ENCODE assay signal across 8 mouse cellular contexts in the genomic region with DNA sequence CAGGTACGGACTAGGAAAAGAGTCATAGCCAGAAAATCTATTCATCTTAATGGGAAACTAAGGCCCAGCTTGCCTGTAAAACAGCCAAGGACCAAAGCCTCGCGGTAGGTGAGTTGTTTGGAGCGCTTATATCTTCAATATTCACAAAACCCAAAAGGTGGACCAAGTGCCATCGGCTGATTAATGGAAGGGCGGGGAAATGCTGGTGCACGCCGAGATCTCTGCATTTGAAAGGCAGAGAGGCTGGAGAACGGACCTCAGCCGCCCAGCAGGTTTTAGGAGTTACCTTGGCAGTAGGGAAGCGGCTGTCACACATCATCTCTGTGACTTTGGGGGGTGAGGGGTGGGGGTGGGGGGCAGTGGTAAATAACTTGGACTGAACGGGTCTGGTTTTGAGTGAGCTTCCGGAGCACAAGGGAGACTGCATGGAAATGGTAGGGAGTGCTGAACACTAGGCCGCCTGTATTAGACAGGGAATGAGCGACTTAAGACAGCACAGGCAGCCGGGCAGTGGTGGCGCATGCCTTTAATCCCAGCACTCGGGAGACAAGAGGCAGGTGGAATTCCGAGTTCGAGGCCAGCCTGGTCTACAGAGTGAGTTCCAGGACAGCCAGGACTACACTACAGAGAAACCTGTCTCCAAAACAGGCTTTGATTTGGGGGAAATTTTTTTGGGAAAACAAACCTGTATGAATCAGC. TPM values are rescaled to one million over a fixed set of nuclear protein-coding genes. Genes with fewer than 3 reads are reported as not detected.
DNase-seq lines count a peak whose midpoint lies in the region; ATAC-seq and TF ChIP-seq lines count a peak whose summit lies in the region.

No protein-coding gene starts in this region.

- no peaks in the 10 kb centered on the region for H3K9me3 ChIP-seq in heart, embryonic 13.5 days
- H3K9me3 ChIP-seq in ES-Bruce4 (replicated peaks; ENCODE audit: control insufficient read depth, insufficient read depth, low read length, poor library complexity, severe bottlenecking) = no peaks in the 10 kb centered on the region
- H3K9me3 ChIP-seq in forebrain, embryonic 10.5 days = no peaks in the 10 kb centered on the region
- H3K9me3 ChIP-seq in liver, embryonic 14.5 days (ENCODE audit: control insufficient read depth, low read length) = no peaks in the 10 kb centered on the region

- no peak for DNase-seq in heart, postnatal 14 days
- DNase-seq in forebrain, embryonic 10.5 days (ENCODE audit: extremely low spot score, low spot score) = no peak
- DNase-seq in liver, embryonic 14.5 days (ENCODE audit: low read depth in 3 of 3, low spot score in 3 of 3) = no peak
- DNase-seq in spleen, postnatal 4 days (ENCODE audit: low spot score in 2 of 2) = no peak
- no peak for DNase-seq in layer of hippocampus, postnatal 10 days (ENCODE audit: low spot score in 2 of 2)
- no peak for DNase-seq in cerebellum, postnatal 4 days (ENCODE audit: low spot score in 2 of 2)

- H3K4me2 ChIP-seq in heart, embryonic 13.5 days = peak overlapping the region; percentile 85
- H3K4me2 ChIP-seq in liver, embryonic 14.5 days (ENCODE audit: low read depth) = peak overlapping the region; percentile 82

- H3K36me3 ChIP-seq in heart, embryonic 13.5 days = peaks cover 59% of the 10 kb centered on the region
- H3K36me3 ChIP-seq in ES-Bruce4 (ENCODE audit: control insufficient read depth, insufficient read depth, low read length, poor library complexity, severe bottlenecking) = no peaks in the 10 kb centered on the region
- H3K36me3 ChIP-seq in forebrain, embryonic 10.5 days (replicated peaks) = peaks cover 65% of the 10 kb centered on the region
- H3K36me3 ChIP-seq in liver, embryonic 14.5 days (replicated peaks; ENCODE audit: control insufficient read depth, insufficient read depth, low read depth) = peaks cover 50% of the 10 kb centered on the region

- intact Hi-C loops in heart, postnatal 14 days (cut with DNase I) = loop anchor here (2.0 to 5.0 kb wide), 2 partner anchors 50 to 116 kb away; no protein-coding TSS in a partner anchor

- peaks cover 27% of the 10 kb centered on the region for H3K4me1 ChIP-seq in heart, embryonic 13.5 days
- peaks cover 5% of the 10 kb centered on the region for H3K4me1 ChIP-seq in ES-Bruce4 (ENCODE audit: control insufficient read depth, insufficient read depth, low read length)
- H3K4me1 ChIP-seq in forebrain, embryonic 10.5 days = peaks cover 25% of the 10 kb centered on the region
- H3K4me1 ChIP-seq in liver, embryonic 14.5 days (replicated peaks; ENCODE audit: control insufficient read depth in 2 of 2, insufficient read depth in 2 of 2, low read length in 1 of 2) = peaks cover 12 to 19% of the 10 kb centered on the region in 2 experiments

- H3K27me3 ChIP-seq in heart, embryonic 13.5 days (replicated peaks) = no peaks in the 10 kb centered on the region
- H3K27me3 ChIP-seq in ES-Bruce4 (ENCODE audit: control insufficient read depth, insufficient read depth, low read length, poor library complexity, severe bottlenecking) = no peaks in the 10 kb centered on the region
- no peaks in the 10 kb centered on the region for H3K27me3 ChIP-seq in forebrain, embryonic 10.5 days (ENCODE audit: poor library complexity, severe bottlenecking)
- H3K27me3 ChIP-seq in liver, embryonic 14.5 days (ENCODE audit: control insufficient read depth, insufficient read depth, low read length) = no peaks in the 10 kb centered on the region

- TF ChIP-seq POLR2A in ES-Bruce4 (IDR thresholded peaks at IDR 0.05; ENCODE audit: insufficient read depth, low read length) = no peak

- no peak for ATAC-seq in heart, embryonic 13.5 days (ENCODE audit: extremely low read depth, insufficient number of reproducible peaks, low FRiP score, low TSS enrichment)
- peak; percentile 14 for ATAC-seq in liver, embryonic 14.5 days (ENCODE audit: insufficient read depth)

- WGBS in heart, embryonic 13.5 days = 7% methylated on average over 20 of the region's 20 CpGs
- WGBS in forebrain, embryonic 10.5 days = 8% methylated on average over 20 of the region's 20 CpGs
- 3% methylated on average over 20 of the region's 20 CpGs for WGBS in liver, embryonic 14.5 days (ENCODE audit: insufficient replicate concordance)

- peak overlapping the region; percentile 65 for H3K27ac ChIP-seq in heart, embryonic 13.5 days (replicated peaks)
- no peak overlapping the region for H3K27ac ChIP-seq in ES-Bruce4 (ENCODE audit: insufficient read depth, low read length)
- peak overlapping the region; percentile 89 for H3K27ac ChIP-seq in forebrain, embryonic 10.5 days
- H3K27ac ChIP-seq in liver, embryonic 14.5 days = peak overlapping the region; percentile 84

- peak overlapping the region; percentile 77 for H3K4me3 ChIP-seq in heart, embryonic 13.5 days
- H3K4me3 ChIP-seq in ES-Bruce4 (ENCODE audit: low read depth, low read length) = peak overlapping the region; percentile 93
- H3K4me3 ChIP-seq in forebrain, embryonic 10.5 days = peak overlapping the region; percentile 80
- peak overlapping the region; percentile 72 to 94 for H3K4me3 ChIP-seq in liver, embryonic 14.5 days (ENCODE audit: insufficient read depth in 1 of 2, low read depth in 2 of 2, low read length in 2 of 2)

- H3K9ac ChIP-seq in heart, embryonic 13.5 days = peak overlapping the region; percentile 95
- H3K9ac ChIP-seq in ES-Bruce4 (ENCODE audit: low read depth, poor library complexity, severe bottlenecking) = peak overlapping the region; percentile 82
- H3K9ac ChIP-seq in liver, embryonic 14.5 days (replicated peaks) = peak overlapping the region; percentile 92

- no peak for TF ChIP-seq EP300 in ES-Bruce4 (IDR thresholded peaks at IDR 0.05; ENCODE audit: insufficient read depth, low read depth, low read length)
- no peak for TF ChIP-seq EP300 in liver, embryonic 14.5 days (IDR thresholded peaks at IDR 0.05; ENCODE audit: low read depth)

- no peak for TF ChIP-seq CTCF in ES-Bruce4 (IDR thresholded peaks at IDR 0.05; ENCODE audit: low read depth, low read length)
- no peak for TF ChIP-seq CTCF in liver, embryonic 14.5 days (IDR thresholded peaks at IDR 0.05; ENCODE audit: low read depth)

RNA-seq across cellular contexts. Expression of gene Alkbh4, which starts 0.5 kb away (rescaled TPM):
- 13.1 and 13.9 TPM in 2 replicates for polyA plus RNA-seq in heart, embryonic 13.5 days (2015; fragmentation: Nextera tagmentation; extraction: Ambion mirVana)
- total RNA-seq in heart, postnatal 14 days (2021) = 1 to 10 TPM; 4.6 to 6.0 TPM
- 8.7 and 10.6 TPM in 2 replicates for polyA plus RNA-seq in ES-Bruce4 (2011; ENCODE audit: insufficient read depth, insufficient read length, low read depth, missing spikeins)
- 24.4 and 25.6 TPM in 2 replicates for polyA plus RNA-seq in forebrain, embryonic 10.5 days (2016; fragmentation: Nextera tagmentation; extraction: Ambion mirVana)
- 8.2 and 9.6 TPM in 2 replicates for polyA plus RNA-seq in liver, embryonic 14.5 days (2012; rRNA removed)
- 7.0 and 8.3 TPM in 2 replicates for polyA plus RNA-seq in liver, embryonic 14.5 days (2014; fragmentation: Nextera tagmentation; extraction: Ambion mirVana)
- 10 to 100 TPM; 10.0 to 10.7 TPM for total RNA-seq in layer of hippocampus, postnatal 10 days (2021)

RNA-seq across cellular contexts. Expression of gene Lrwd1, which starts 0.6 kb away (rescaled TPM):
- 18.1 and 19.6 TPM in 2 replicates for polyA plus RNA-seq in heart, embryonic 13.5 days (2015; fragmentation: Nextera tagmentation; extraction: Ambion mirVana)
- 1 to 10 TPM; 6.5 to 7.0 TPM for total RNA-seq in heart, postnatal 14 days (2021)
- 49.1 and 54.6 TPM in 2 replicates for polyA plus RNA-seq in ES-Bruce4 (2011; ENCODE audit: insufficient read depth, insufficient read length, low read depth, missing spikeins)
- 64.3 and 64.8 TPM in 2 replicates for polyA plus RNA-seq in forebrain, embryonic 10.5 days (2016; fragmentation: Nextera tagmentation; extraction: Ambion mirVana)
- polyA plus RNA-seq in liver, embryonic 14.5 days (2012; rRNA removed) = 42.7 and 45.2 TPM in 2 replicates
- polyA plus RNA-seq in liver, embryonic 14.5 days (2014; fragmentation: Nextera tagmentation; extraction: Ambion mirVana) = 34.1 and 37.8 TPM in 2 replicates
- 10 to 100 TPM; 15.9 to 16.5 TPM for total RNA-seq in layer of hippocampus, postnatal 10 days (2021)

RNA-seq across cellular contexts. Expression of gene Polr2j, which starts 20.0 kb away (rescaled TPM):
- polyA plus RNA-seq in heart, embryonic 13.5 days (2015; fragmentation: Nextera tagmentation; extraction: Ambion mirVana) = 139 and 175 TPM in 2 replicates
- 10 to 100 TPM; 61.5 to 63.4 TPM for total RNA-seq in heart, postnatal 14 days (2021)
- 90.7 and 92.6 TPM in 2 replicates for polyA plus RNA-seq in ES-Bruce4 (2011; ENCODE audit: insufficient read depth, insufficient read length, low read depth, missing spikeins)
- 299 and 302 TPM in 2 replicates for polyA plus RNA-seq in forebrain, embryonic 10.5 days (2016; fragmentation: Nextera tagmentation; extraction: Ambion mirVana)
- 94.0 and 101 TPM in 2 replicates for polyA plus RNA-seq in liver, embryonic 14.5 days (2012; rRNA removed)
- polyA plus RNA-seq in liver, embryonic 14.5 days (2014; fragmentation: Nextera tagmentation; extraction: Ambion mirVana) = 160 and 167 TPM in 2 replicates
- total RNA-seq in layer of hippocampus, postnatal 10 days (2021) = 10 to 100 TPM; 63.5 to 92.7 TPM

RNA-seq across cellular contexts. Expression of gene Orai2, which starts 34.1 kb away (rescaled TPM):
- polyA plus RNA-seq in heart, embryonic 13.5 days (2015; fragmentation: Nextera tagmentation; extraction: Ambion mirVana) = 2.0 and 2.7 TPM in 2 replicates
- 1 to 10 TPM; 2.3 to 3.4 TPM for total RNA-seq in heart, postnatal 14 days (2021)
- polyA plus RNA-seq in ES-Bruce4 (2011; ENCODE audit: insufficient read depth, insufficient read length, low read depth, missing spikeins) = 1.5 and 1.7 TPM in 2 replicates
- 7.4 and 7.5 TPM in 2 replicates for polyA plus RNA-seq in forebrain, embryonic 10.5 days (2016; fragmentation: Nextera tagmentation; extraction: Ambion mirVana)
- 3.0 and 3.6 TPM in 2 replicates for polyA plus RNA-seq in liver, embryonic 14.5 days (2012; rRNA removed)
- 2.2 and 3.0 TPM in 2 replicates for polyA plus RNA-seq in liver, embryonic 14.5 days (2014; fragmentation: Nextera tagmentation; extraction: Ambion mirVana)
- 10 to 100 TPM; 80.6 to 98.3 TPM for total RNA-seq in layer of hippocampus, postnatal 10 days (2021)

RNA-seq across cellular contexts. Expression of gene Rasa4, which starts 52.7 kb away (rescaled TPM):
- polyA plus RNA-seq in heart, embryonic 13.5 days (2015; fragmentation: Nextera tagmentation; extraction: Ambion mirVana) = 1.6 TPM in 2 replicates
- total RNA-seq in heart, postnatal 14 days (2021) = 1 to 10 TPM; 6.6 to 8.3 TPM
- polyA plus RNA-seq in ES-Bruce4 (2011; ENCODE audit: insufficient read depth, insufficient read length, low read depth, missing spikeins) = 5.9 and 6.6 TPM in 2 replicates
- 3.8 and 5.1 TPM in 2 replicates for polyA plus RNA-seq in forebrain, embryonic 10.5 days (2016; fragmentation: Nextera tagmentation; extraction: Ambion mirVana)
- polyA plus RNA-seq in liver, embryonic 14.5 days (2012; rRNA removed) = 1.4 and 1.5 TPM in 2 replicates
- 0.85 and 0.93 TPM in 2 replicates for polyA plus RNA-seq in liver, embryonic 14.5 days (2014; fragmentation: Nextera tagmentation; extraction: Ambion mirVana)
- 1 to 10 TPM; 4.3 to 8.5 TPM for total RNA-seq in layer of hippocampus, postnatal 10 days (2021)
